Mouse (Mus musculus) macrophage (primary cell): ENCODE data around the gene Gon4l. TPM values are rescaled to one million over a fixed set of nuclear protein-coding genes. Genes with fewer than 3 reads are reported as not detected.
"Not testable (repeated sequence)": the region's sequence is repeated elsewhere in the genome, so short reads cannot be mapped to it uniquely, and the experiment has no call there.

Experiments used
- H3K27ac ChIP-seq: fragments of 350-480 bp; formaldehyde crosslinking; 2 replicates; pipeline ENCODE4 v1.9.0; 2021
- H3K36me3 ChIP-seq: fragments of 350-480 bp; formaldehyde crosslinking; 2 replicates; pipeline ENCODE4 v1.9.0; 2021; ENCODE audit errors: inconsistent target
- H3K4me3 ChIP-seq: fragments of 350-480 bp; formaldehyde crosslinking; 2 replicates; pipeline ENCODE4 v1.9.0; 2021; ENCODE audit errors: inconsistent target
- H3K79me2 ChIP-seq: fragments of 350-480 bp; formaldehyde crosslinking; 2 replicates; pipeline ENCODE4 v1.9.0; 2021; ENCODE audit errors: inconsistent target
- WGBS: methylation state at CpG from one replicate; pipeline ENCODE4 v1.1.7; 2026; ENCODE audit warnings: inconsistent platforms; ENCODE audit not compliant: missing documents; 5-methylcytosine and 5-hydroxymethylcytosine counted together
- polyA plus RNA-seq: library from polyadenylated mRNA; stranded (reverse); fragments of 250-400 nt; gene quantifications from 3 replicates; pipeline ENCODE4 v1.2.4, GENCODE M21; 2018; ENCODE audit warnings: inconsistent platforms
- total RNA-seq, 78 experiments: library from RNA; depleted of rRNA; stranded (reverse); fragments of 250-400 nt; gene quantifications; 1 replicate in 9 of 78; 2 replicates in 24 of 78; 3 replicates in 43 of 78; 4 replicates in 2 of 78; pipeline ENCODE4 v1.2.4; 2018; ENCODE audit warnings: inconsistent platforms in 56 of 78

Gene Gon4l
- total RNA-seq (2018; cell fraction: chromatin; rRNA removed) = 100 to 1,000 TPM in 10 of 26 experiments, 10 to 100 TPM in 16; 16.1 to 144 (median 93.7) TPM
- 10 to 100 TPM in 23 of 26 experiments, 1 to 10 TPM in 3; 5.4 to 21.4 (median 16.9) TPM for total RNA-seq (2018; cell fraction: cytosol; rRNA removed)
- 10 to 100 TPM; 12.7 to 77.6 (median 49.7) TPM for total RNA-seq (2018; cell fraction: nucleus; rRNA removed)
- 12.9 to 14.5 TPM (median 13.8 TPM) in 3 replicates for polyA plus RNA-seq

DNA sequence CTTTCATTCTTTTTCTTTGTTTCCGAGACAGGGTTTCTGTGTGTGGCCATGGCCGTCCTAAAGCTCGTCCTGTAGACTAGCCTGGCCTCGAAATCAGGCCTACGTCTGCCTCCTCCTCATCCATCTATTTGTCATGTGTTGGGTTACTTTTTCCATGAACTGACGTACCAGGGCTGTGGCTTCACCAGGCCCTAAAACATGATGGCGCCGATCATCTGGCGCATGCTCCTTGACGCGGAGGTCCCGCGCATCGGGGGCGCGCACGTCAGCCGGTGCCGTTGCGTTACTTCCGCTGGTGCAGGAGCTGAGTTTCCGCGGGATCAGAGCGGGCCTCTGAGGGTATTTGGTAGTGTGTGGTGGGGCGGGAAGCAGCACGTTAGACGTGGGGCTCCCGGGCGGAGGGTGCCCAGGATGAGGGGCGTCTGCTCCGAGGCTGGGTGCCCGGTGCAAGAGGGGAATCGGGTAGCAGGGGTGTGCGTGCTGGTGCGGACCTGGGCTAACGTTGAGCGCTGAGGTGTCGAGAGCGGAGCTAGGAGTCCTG is at the start of gene Gon4l:
Gene Gon4l, plus strand, starts transcription at position 281 of the 541 bp plus-strand sequence.
- peaks cover 16% of the 10 kb centered on the region for H3K79me2 ChIP-seq
- not testable (repeated sequence) for H3K27ac ChIP-seq, H3K36me3 ChIP-seq
- WGBS = 16% methylated on average over 6 of the region's 39 CpGs
- peak within 1 kb of the TSS; percentile 40 for H3K4me3 ChIP-seq

DNA sequence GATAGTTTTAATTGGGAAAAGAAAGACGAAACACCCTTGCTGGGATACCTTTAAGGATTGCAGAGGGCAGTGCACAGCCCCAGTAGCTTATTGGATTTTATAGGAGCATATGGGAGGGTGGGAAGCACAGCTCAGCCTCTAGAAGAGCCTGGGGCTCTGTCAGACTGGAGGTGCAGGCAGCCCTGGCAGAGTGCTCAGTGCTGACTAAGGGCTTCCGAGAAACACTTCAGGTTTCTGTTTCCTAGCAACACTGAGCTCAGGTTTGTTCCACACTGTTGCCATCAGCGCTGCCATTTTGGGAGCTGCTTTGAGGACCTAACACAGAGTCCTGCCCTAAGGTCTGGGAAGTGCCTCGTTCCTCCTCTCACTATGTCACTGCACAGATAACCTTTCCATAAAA is 48.7 kb upstream of the Gon4l start:
- not testable (repeated sequence) for H3K36me3 ChIP-seq, H3K27ac ChIP-seq, H3K79me2 ChIP-seq, H3K4me3 ChIP-seq
- WGBS = 100% methylated on average over 1 of the region's 4 CpGs

DNA sequence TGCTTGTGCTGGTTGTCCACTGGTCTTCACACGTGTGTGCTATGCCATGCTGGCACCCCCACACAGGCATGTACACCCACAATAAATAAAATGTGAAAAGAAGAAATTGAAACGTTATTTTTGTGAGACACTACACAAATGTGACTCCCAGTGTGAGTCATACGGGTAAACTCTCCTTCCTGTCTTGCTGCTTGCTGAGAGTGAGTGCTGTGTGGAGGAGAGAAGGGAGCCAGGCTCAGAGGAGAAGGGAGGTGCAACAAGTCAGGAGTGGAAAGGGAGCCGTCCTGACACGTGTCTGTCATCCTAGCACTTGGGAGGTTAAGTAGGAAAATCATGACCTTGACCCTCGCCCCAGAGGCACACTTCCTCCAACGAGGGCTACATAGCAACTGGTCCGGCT is 48.2 kb upstream of the Gon4l start:
- not testable (repeated sequence) for H3K4me3 ChIP-seq, H3K79me2 ChIP-seq, H3K27ac ChIP-seq, H3K36me3 ChIP-seq
- no CpG with 5 or more reads among the region's 8 CpGs for WGBS

DNA sequence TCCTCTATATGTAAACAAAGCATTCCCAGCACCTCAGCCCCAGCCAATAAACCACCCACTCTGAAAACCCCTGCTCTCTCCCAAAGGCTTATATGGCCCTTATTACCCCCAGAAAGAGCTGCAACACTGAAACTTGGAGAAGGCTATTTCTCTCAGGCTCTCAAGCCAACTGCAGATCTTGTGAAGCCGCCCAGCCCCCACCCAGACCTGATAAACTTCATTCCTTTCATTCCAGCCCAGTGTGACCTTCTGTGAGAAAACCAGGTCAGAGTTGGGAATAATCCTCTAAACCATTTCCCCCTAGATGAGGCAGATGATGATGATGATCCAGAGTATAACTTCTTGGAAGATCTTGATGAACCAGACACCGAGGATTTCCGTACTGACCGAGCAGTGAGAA is 47.0 kb upstream of the Gon4l start:
- H3K4me3 ChIP-seq, H3K36me3 ChIP-seq, H3K27ac ChIP-seq, H3K79me2 ChIP-seq: not testable (repeated sequence)
- no CpG with 5 or more reads among the region's 4 CpGs for WGBS

DNA sequence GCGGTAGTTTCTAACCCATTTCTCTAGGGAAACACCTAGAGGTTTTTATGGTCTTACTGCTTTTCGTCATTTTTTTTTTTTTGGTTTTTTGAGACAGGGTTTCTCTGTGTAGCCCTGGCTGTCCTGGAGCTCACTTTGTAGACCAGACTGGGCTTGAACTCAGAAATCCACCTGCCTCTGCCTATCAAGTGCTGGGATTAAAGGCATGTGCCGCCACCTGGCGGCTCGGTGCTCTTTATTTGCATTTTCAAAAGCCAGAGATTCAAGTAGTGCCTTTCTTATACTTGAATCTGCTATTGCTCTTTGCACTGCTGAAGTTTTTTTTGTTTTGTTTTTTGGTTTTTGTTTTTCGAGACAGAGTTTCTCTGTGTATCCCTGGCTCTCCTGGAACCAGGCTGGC is 37.5 kb upstream of the Gon4l start:
- not testable (repeated sequence) for H3K79me2 ChIP-seq, H3K36me3 ChIP-seq
- 94% methylated on average over 5 of the region's 6 CpGs for WGBS

DNA sequence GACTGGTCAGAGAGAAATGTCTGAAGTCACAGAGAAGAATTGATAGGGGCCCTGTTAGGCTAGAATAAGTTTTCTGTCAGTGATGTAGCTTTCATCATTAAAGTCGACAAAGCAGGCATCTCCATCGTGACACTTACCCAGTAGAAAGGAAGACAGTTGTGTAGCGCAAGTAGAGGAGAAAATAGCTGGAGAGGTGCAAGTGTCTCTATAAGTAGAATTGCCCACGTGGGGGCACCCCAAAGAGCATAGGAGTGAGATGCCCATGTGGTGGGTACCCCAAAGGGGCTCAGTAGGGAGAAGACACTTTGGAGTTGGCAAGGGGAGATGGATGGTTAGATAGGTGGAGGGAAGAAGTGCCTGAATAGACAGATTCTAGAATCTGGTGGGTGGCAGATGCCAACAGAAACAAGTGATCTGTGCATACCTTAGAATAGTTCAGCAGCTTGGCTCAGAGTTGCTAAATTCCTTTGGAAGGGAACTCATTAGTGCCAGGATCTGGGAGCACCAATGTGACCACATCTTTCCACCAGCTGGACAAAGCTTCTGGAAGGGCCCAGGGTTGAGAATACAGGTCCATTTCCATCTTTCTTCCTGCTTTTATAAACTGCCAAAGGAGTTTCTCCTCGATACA is 31.0 kb upstream of the Gon4l start:
- no peak overlapping the region for H3K4me3 ChIP-seq
- 96% methylated on average over 5 of the region's 5 CpGs for WGBS
- H3K36me3 ChIP-seq = 0 out of 2 replicates have a peak, but pooled peaks cover 9% of the 10 kb centered on the region
- no peak overlapping the region for H3K27ac ChIP-seq
- no peaks in the 10 kb centered on the region for H3K79me2 ChIP-seq

More for the DNA sequence above, 37.5 kb upstream of the Gon4l start:
- not testable (repeated sequence) for H3K4me3 ChIP-seq, H3K27ac ChIP-seq

DNA sequence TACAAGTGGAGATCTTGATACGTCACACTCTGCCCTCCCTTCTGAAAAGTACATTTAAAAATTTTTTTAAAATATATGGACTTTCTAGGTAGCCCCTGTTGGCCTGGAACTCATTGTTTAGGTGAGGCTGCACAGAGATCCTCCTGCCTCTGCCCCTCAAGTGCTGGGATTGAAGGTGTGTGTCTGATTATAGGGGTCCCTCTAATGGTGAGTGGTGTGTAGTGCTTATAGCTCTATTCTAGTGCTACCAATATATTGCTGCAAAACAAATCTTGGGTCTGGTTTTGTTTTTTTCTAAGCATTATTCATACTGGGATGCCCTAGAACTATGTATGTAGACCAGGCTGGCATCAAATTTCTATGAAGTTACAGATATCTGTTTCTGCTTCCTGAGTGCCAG is 9.3 kb upstream of the Gon4l start:
- Histone ChIP-seq H3K27ac (no peak overlapping the region), H3K79me2 (no peaks in the 10 kb centered on the region), H3K36me3 (no peaks in the 10 kb centered on the region), H3K4me3 (no peak overlapping the region)
- WGBS = no CpG with 5 or more reads among the region's 1 CpGs

DNA sequence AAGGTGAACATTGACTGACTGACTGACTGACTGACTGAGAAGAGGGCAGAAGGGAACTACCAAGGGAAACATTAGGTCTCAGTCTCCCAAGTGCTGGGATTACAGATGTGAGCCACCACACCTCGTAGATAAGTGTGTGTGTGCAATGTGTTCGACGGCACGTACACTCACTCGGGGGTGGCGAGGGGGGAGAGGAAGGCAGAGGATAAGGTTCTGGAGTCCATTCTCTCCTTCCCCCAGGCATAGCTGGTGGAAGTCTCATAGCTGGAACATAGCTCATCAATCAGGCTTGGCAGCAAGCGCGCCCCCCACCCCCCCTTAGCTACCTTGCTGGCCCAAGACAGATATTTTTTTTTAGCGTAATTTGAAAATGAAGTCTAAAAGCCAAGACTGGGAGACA is 7.8 kb upstream of the Gon4l start:
- H3K27ac ChIP-seq = no peak overlapping the region
- no peaks in the 10 kb centered on the region for H3K79me2 ChIP-seq
- WGBS = 97% methylated on average over 4 of the region's 9 CpGs
- H3K36me3 ChIP-seq = no peaks in the 10 kb centered on the region
- H3K4me3 ChIP-seq = no peak overlapping the region

DNA sequence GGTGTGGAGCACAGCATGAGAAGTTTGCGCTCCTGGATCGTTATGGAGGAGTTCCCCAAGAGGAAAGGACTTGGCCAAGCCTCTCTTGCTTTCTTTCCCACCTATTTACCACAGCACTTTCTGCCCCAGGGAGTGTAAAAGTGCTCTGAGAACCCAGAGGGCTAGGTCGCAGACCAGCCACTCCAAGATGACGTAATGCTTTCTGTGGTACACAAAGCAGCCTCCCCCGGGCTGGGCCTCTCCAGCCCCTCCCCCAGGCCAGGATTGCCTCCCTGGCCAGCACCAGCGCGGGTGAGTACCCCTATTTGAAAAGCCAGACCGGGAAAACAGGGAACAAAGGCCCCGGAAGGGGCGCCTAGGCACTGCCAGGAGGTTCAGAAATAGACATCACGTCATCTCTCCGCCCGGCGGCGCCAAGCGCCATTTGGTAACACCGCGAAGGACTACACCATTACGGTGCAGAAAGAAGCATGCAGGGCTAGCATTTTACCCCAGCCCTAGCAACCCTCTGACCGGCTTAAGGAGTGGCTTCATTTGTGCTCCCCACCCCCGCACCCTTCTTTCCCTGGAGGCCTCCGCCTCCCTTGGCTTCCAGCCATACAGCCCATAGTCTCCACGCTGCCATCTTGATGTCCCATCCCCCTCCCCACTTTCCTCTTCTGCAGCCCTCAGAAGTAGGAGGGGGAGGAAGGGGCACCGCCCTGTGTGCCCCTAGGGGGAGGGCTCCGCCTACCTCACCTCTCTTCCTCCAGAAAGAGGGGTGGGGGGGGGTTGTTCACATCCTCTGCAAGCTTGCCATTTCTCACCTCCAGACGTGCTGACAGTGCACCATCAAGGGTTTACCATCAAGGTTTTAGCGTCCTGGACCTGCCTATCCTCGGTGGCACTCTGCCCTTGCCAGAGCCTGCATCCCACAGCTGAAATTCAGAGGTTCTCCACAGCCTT is 3.6 kb upstream of the Gon4l start:
- H3K79me2 ChIP-seq, H3K36me3 ChIP-seq, H3K4me3 ChIP-seq: not testable (repeated sequence)
- WGBS = 10% methylated on average over 9 of the region's 28 CpGs
- H3K27ac ChIP-seq = peak overlapping the region; percentile 57

DNA sequence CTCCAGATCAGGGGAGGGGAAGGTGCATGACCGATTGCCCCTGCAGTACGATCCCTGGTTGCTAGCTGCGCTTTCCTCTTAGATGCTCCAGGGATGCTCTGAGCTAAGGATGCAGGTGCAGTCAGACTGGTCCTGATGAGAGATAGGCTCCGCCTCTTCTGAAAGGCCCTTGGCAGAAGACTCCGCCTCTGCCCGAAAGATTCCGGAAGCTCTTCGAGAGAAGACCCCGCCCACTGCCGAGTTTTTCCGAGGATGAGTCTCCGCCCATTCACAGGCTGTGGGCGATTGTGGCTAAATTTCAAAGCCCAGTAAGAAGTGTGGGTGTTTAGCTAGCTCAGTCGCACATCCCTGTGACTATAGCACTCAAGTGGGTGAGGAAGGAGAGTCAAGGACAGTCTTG is 2.6 kb upstream of the Gon4l start:
- not testable (repeated sequence) for H3K27ac ChIP-seq, H3K36me3 ChIP-seq, H3K4me3 ChIP-seq, H3K79me2 ChIP-seq
- WGBS = 7% methylated on average over 12 of the region's 14 CpGs

DNA sequence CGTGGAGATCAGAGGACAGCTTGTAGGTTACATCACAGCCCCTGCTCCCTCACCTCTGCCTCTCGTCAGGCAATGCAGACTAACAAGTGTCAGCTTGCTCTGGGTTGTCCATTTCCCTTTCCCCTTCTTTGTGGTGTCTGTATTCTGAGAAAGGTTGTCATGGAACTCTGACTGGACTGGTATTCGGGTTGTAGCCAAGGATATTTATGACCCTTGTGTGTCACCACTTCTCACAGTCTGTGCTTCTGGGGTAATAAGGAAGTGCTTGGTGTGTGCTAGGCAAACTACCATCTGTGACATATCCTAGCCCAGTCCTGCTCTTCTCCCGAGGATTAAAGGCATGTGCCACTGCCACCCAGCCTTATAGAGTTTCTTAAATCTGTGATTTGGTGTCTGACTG is 14.1 kb downstream of the Gon4l start:
- WGBS = 79% methylated on average over 4 of the region's 4 CpGs
- Histone ChIP-seq H3K36me3 (peaks cover 30% of the 10 kb centered on the region), H3K79me2 (peaks cover 6% of the 10 kb centered on the region; the same call in 1 of the 2 replicates)

DNA sequence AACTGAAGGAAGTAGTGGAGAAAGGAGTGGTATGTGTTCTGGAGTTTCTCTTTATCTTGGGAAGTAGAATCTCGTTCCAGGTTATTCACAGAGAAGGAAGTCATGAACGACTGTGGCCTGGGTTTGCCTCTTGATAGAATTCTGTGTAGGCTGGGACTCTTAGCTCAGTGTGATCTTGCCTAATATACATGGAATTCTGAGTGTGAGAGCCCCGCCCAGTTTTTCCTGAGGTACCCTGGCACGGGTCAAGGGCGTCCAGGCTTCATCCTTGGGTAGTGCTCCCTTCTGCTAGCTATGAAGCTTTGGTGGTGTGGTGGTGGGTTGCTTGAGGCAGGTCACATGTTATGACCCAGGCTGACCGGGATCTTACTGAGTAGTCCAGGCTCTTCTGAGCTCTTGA is 20.8 kb downstream of the Gon4l start:
- 91% methylated on average over 6 of the region's 6 CpGs for WGBS
- no peaks in the 10 kb centered on the region for H3K79me2 ChIP-seq
- H3K36me3 ChIP-seq = peaks cover 67% of the 10 kb centered on the region
- H3K27ac ChIP-seq = no peak overlapping the region
- H3K4me3 ChIP-seq = no peak overlapping the region

More for the DNA sequence above, 14.1 kb downstream of the Gon4l start:
- no peak overlapping the region for H3K4me3 ChIP-seq
- H3K27ac ChIP-seq = no peak overlapping the region

DNA sequence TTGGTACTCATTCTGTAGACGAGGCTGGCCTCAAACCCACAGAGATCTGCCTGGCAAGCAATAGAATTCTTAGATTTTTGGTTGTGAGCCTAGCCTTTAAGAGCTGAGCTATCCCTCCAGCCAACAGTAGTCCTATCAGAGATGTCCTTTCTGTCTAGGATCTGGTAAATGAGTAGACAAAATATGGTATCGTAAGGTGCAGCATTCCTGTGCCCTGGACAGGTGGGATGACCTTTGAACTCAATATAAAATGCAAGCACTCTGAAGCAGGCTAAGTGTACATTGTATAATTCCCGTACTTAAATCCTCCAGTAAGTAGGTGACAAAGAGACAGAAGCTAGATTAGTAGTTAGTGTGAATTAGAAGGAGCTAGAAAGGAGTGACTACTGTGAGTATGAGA is 27.1 kb downstream of the Gon4l start:
- WGBS = 90% methylated on average over 3 of the region's 3 CpGs
- no peak overlapping the region for H3K4me3 ChIP-seq
- no peaks in the 10 kb centered on the region for H3K79me2 ChIP-seq
- peaks cover 70% of the 10 kb centered on the region for H3K36me3 ChIP-seq
- H3K27ac ChIP-seq = no peak overlapping the region

DNA sequence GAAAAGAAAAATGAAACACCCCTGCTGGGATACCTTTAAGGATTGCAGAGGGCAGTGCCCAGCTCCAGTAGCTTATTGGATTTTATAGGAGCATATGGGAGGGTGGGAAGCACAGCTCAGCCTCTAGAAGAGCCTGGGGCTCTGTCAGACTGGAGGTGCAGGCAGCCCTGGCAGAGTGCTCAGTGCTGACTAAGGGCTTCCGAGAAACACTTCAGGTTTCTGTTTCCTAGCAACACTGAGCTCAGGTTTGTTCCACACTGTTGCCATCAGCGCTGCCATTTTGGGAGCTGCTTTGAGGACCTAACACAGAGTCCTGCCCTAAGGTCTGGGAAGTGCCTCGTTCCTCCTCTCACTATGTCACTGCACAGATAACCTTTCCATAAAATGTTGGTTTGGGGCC is 31.7 kb downstream of the Gon4l start:
- H3K36me3 ChIP-seq = peaks cover 25% of the 10 kb centered on the region
- not testable (repeated sequence) for H3K4me3 ChIP-seq
- WGBS = no CpG with 5 or more reads among the region's 3 CpGs

DNA sequence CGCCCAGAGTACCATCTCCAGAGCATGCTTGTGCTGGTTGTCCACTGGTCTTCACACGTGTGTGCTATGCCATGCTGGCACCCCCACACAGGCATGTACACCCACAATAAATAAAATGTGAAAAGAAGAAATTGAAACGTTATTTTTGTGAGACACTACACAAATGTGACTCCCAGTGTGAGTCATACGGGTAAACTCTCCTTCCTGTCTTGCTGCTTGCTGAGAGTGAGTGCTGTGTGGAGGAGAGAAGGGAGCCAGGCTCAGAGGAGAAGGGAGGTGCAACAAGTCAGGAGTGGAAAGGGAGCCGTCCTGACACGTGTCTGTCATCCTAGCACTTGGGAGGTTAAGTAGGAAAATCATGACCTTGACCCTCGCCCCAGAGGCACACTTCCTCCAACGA is 32.1 kb downstream of the Gon4l start:
- H3K4me3 ChIP-seq, H3K27ac ChIP-seq, H3K79me2 ChIP-seq: not testable (repeated sequence)
- peaks cover 20% of the 10 kb centered on the region for H3K36me3 ChIP-seq
- WGBS = no CpG with 5 or more reads among the region's 8 CpGs

More for the DNA sequence above, 31.7 kb downstream of the Gon4l start:
- H3K79me2 ChIP-seq, H3K27ac ChIP-seq: not testable (repeated sequence)
